Mouse (Mus musculus) T-helper 17 cell (primary cell): ENCODE measurements at regions not wholly inside any gene's neighbourhood (a gene's known extent, or its start where the extent isn't known, plus 50 kb on each side); places are given as distances from the start of the nearest gene placed in this dataset.
"Not testable (repeated sequence)": the region's sequence is repeated elsewhere in the genome, so short reads cannot be mapped to it uniquely, and the experiment has no call there.

Source experiments
- in situ Hi-C, 2 experiments: fragments of 300-600 bp; cut with MboI, MseI; formaldehyde crosslinking; loops; 1 replicate in 1 of 2; 2 replicates in 1 of 2; pipeline ENCODE4 v1.15.1; 2025; ENCODE audit warnings: high pct_unique_total_duplicates in 2 of 2

DNA sequence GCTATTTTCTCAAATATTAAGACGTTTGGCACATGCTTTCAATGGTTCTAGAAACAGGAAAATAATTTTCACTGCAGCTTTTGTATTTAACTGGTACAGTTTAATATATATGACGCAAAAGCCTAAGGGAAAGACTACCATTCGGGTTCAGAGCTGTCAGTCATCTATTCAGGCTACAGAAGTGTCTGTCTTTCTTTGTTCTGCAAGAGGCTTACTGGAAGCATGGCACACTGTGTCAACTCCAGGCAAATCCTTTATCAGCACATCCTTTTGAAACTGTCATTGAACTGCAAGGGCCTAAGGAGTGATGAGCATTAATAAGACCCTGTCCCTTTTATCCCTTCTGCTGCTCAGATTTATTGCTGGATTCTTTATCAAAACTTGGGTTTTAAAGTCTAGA is 303.8 kb upstream of the Gm5152 start:
- in situ Hi-C loops, result not testable (repeated sequence)

- in situ Hi-C loops, result no loop called here
These were observed 316.0 kb upstream of the Gm5152 start for GRCm38 (mm10) chr5:10562321-10562720.

DNA sequence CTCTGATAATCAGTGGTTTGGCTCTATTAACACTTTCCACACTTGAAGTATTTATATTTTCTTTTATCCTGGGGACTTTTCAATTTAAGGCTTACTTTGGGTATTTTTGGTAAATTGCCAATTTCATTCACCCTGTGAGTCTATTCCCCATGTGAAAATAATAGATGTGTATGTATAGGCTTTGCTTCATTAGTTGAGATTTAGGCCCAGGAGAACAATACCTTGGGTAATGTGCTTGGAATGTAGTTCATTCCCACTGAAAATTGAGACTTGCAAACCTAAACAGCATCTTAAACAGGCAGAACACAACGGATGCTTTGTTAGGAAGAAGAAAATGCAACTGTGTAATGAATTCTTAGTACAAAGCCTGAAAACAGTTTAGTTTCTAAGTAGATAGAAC is 346.1 kb upstream of the Gm5152 start:
- in situ Hi-C loops, result no loop called here

DNA sequence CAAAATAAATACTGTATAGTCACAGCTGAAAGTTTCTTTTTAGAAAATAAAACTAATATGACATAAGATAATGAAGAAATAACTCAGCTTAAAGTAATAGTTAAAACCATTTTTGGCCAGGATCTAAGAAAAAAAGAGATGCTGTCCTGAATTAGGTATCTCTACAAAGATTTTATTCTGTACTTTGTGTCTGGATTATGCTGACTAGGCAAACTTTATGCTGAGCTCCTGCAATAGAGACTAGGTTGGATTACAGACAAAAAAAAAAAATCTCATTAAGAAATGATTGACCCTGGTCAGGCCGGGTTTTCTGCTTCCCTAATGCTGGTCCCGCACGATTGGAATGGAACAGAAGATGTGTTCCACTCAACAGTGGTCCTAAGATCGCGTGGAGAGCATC is 346.8 kb upstream of the Gm8871 start:
- in situ Hi-C loops, result no loop called here

- in situ Hi-C loops, result loop anchor here in 1 of 2 experiments (25.0 kb wide), 1 partner anchor 1929 kb away; no protein-coding TSS in a partner anchor
These were observed 314.4 kb upstream of the Gm8871 start for GRCm38 (mm10) chr5:10633176-10633575.

DNA sequence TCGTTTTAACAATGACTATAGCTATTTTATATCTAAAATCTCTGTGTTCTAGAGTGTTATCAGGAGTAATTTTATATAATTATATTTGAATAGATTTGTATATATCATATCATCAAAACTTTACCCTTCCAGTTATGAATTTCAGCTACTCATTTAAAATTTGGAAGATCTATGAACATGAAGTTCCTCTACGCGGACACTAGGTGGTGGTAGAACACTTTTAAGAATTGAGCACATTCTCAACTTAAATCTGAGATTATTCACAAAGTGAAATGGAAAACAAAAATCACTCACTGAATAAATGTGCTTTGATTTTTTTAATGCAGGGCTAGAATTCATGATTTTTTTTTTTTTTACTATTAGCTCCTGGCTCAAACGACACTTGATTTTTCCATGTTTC is 299.5 kb upstream of the Gm8871 start:
- in situ Hi-C loops, result loop anchor here (5.0 to 25.0 kb wide), 2 partner anchors 1909 to 1914 kb away; no protein-coding TSS in a partner anchor

GRCm38 (mm10) chr5:10663301-10663700 is 284.3 kb upstream of the Gm8871 start:
- in situ Hi-C loops, result no loop called here

GRCm38 (mm10) chr5:10674199-10674598 is 273.4 kb upstream of the Gm8871 start:
- in situ Hi-C loops, result no loop called here

DNA sequence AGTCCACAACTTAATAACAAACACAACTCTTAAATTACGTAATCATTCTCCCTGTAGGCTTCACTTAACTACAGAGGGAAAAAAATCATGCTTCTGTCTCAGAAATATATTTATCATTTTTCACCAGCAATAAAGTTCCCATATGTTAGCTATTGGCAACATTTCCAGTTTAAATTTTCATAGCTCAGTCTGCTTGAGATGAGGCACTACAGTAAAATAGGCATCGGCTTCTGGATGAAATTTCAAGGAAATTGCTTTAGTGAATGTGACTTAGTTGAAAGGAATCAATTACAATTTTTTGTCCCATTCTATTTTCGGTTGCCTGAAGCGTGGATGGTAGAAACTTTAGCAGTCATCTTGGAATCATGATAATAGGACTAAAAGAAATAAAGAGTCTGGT is 262.1 kb upstream of the Gm8871 start:
- in situ Hi-C loops, result no loop called here

DNA sequence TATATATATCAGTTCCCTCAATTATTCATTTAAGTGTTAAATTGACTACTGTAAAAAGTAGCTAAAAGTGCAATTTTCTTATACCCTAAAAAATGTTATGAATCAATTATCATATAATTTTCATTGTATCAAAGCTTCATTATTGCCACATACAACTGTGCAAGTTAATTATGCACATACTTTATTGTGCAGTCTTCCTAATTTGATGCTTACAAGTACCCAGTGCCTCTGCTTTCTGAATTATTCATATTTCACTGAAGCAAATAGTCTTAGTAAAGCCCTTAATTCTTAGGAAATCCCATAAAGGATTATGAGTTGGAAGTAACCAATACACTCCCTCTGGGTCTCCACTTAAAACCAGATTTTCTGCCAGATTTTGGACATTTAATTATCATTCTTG is 220.5 kb upstream of the Gm8871 start:
- in situ Hi-C loops, result no loop called here

GRCm38 (mm10) chr5:10749546-10749945 is 198.1 kb upstream of the Gm8871 start:
- in situ Hi-C loops, result no loop called here

GRCm38 (mm10) chr5:10767469-10767868 is 180.1 kb upstream of the Gm8871 start:
- in situ Hi-C loops, result no loop called here
